Mouse (Mus musculus): ENCODE data around the gene Aco2.
A peak's percentile ranks its signal among the peaks of the same experiment; 100 is the strongest.

The Aco2 gene

GRCm38 (mm10) chr15:81950716-81951115 lies 78.6 kb downstream of the Aco2 start:
- DNase-seq (ENCODE audit: low read depth, low spot score) = no peak

- no peak for DNase-seq (ENCODE audit: low read depth, low spot score)
Measured at GRCm38 (mm10) chr15:81951159-81951558, 79.0 kb downstream of the Aco2 start.

GRCm38 (mm10) chr15:81952310-81952709 lies 80.2 kb downstream of the Aco2 start:
- no peak for DNase-seq (ENCODE audit: low read depth, low spot score)

GRCm38 (mm10) chr15:81954151-81954583 lies 82.1 kb downstream of the Aco2 start:
- DNase-seq (ENCODE audit: low read depth, low spot score) = no peak

- no peak for DNase-seq (ENCODE audit: low read depth, low spot score)
Measured at GRCm38 (mm10) chr15:81954716-81955115, 82.6 kb downstream of the Aco2 start.

GRCm38 (mm10) chr15:81955414-81955813 lies 83.3 kb downstream of the Aco2 start:
- DNase-seq (ENCODE audit: low read depth, low spot score) = no peak

GRCm38 (mm10) chr15:81956457-81956856 lies 84.3 kb downstream of the Aco2 start:
- peak; percentile 34 for DNase-seq (ENCODE audit: low read depth, low spot score)

- DNase-seq (ENCODE audit: low read depth, low spot score) = no peak
Measured at GRCm38 (mm10) chr15:81957598-81957997, 85.5 kb downstream of the Aco2 start.

GRCm38 (mm10) chr15:81958906-81959305 lies 86.8 kb downstream of the Aco2 start:
- DNase-seq (ENCODE audit: low read depth, low spot score) = no peak

GRCm38 (mm10) chr15:81960171-81961077 lies 88.3 kb downstream of the Aco2 start, which contains the start of gene Pmm1:
Gene Pmm1 (minus strand): TSS chr15:81960930.
- DNase-seq (ENCODE audit: low read depth, low spot score) = peak; percentile 96

GRCm38 (mm10) chr15:81961078-81961451 lies 89.0 kb downstream of the Aco2 start:
- DNase-seq (ENCODE audit: low read depth, low spot score) = no peak

- no peak for DNase-seq (ENCODE audit: low read depth, low spot score)
Measured at GRCm38 (mm10) chr15:81964262-81964661, 92.2 kb downstream of the Aco2 start.

Measured in forelimb bud, embryonic 11.5 days (tissue).